Mouse (Mus musculus): ENCODE data around the gene Ccdc144b.

Gene Ccdc144b

DNA sequence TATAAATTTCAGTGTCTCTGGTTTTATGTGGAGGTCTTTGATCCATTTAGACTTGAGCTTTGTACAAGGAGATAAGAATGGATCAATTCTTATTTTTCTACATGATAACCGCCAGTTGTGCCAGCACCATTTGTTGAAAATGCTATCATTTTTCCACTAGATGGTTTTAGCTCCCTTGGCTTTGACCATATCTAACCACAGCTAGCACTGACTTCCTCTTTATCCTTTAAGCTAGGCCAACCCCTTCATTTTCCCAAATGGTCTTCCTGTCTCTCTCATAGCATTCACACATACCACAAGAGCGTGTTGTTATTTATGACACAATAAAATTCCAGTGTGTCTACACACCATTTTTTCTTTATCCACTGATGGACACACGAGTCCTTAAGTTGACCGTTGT lies 23.4 kb downstream of the Ccdc144b start:
- DNase-seq (ENCODE audit: low read depth, low spot score) = no peak

DNA sequence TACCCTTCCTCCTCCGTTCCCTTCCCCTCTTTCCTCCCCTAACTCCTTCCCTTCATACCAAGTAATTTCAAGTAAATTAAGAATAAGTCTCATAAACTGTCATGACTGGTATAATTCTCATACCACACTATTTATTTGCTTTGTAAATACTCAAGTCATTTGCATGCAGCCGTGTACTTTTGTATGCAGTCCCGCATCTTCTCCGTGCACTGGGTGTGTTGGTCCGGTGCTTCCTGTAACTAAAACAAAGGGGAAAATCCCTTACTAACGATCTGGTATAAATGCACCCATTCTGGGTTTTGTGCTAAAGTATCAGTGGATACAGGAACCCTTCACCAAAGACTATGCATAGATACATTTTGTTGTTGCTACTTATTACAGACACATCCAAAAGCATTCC lies 27.6 kb downstream of the Ccdc144b start:
- no peak for DNase-seq (ENCODE audit: low read depth, low spot score)

DNA sequence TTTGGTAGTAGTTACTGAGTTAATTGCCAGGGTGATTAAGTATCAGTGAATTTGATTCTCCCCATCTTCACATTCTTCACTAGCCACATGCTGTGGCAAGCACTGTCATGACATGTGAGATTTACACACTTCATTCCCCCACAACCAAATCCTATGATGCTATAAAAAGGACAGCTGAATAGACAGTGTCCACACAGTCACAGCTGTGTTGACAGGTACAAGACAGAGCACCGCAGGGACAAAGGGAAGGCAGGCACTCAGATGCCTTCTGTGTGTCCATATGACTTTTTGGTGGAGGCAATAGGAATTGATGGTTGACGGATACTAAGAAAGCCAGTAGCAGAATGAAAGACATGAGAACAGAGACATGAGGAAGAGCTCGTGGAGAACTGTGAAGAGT lies 42.1 kb downstream of the Ccdc144b start:
- DNase-seq (ENCODE audit: low read depth, low spot score) = no peak

DNA sequence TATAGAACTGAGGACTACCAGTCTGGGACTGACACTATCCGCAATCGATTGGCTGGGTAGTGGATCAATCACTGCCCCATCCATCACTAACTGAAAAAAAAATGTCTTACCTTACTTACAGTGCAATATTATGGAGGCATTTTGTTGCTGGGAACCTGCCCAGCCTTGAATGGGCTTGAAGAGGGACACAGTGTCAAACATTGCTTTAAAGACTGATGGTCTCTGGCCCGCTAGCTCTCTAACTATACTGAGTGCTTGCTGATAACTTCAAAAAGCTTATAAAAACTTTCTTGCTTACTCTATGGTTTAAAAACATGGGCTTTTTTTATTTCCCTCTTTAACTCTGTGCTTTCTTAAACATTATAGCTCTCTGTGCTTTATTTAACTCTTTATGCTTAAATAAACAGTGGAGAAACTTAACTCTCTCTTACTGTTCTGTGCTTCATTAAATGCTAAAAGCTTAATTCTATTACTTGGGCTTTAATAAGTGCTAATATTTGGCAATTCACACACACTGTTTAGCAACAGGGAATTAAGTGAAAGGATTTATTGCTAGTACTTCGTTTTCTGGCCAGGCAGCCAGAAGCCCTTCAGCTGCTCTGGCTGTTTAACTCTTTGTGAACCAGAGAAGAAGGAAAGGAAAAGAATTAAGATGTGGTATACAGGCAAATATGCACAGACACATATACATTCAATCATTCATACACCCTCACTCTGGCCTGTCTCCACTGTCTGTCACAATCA lies 44.8 kb downstream of the Ccdc144b start:
- no peak for DNase-seq (ENCODE audit: low read depth, low spot score)

DNA sequence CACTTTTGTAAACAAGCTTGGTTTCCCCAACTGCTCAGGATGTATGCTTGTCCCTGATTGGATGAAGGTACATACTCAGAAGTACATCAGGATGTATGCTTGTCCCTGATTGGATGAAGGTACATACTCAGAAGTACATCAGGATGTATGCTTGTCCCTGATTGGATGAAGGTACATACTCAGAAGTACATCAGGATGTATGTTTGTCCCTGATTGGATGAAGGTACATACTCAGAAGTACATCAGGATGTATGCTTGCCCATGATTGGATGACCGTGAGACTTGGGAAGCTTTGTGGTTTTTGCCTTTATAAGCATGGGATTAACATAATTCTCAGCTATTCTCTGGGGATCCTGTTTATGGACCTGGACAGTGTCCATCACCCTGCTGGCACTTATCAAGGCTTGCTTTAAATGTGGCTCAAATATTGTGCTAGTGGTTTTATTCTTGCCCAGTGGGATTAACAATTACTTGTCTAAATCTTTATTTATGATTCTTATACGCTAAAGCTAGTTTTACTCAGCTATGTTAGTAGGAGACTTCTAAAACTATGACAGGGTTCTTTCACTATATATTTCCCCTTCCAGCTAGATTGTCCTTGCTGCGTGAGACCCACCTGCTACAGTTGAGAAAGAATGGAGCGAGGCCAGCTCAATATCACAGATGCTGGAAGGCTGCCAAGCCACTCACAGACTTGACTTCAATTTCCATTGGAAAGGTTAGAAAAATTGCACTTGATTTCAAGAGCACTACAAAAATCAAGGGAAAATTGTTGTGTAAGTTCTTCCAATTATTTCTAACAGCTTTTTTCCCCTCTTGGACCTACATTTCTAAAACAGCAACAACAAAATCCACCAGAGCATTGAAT lies 49.1 kb downstream of the Ccdc144b start:
- no peak for DNase-seq (ENCODE audit: low read depth, low spot score)

DNA sequence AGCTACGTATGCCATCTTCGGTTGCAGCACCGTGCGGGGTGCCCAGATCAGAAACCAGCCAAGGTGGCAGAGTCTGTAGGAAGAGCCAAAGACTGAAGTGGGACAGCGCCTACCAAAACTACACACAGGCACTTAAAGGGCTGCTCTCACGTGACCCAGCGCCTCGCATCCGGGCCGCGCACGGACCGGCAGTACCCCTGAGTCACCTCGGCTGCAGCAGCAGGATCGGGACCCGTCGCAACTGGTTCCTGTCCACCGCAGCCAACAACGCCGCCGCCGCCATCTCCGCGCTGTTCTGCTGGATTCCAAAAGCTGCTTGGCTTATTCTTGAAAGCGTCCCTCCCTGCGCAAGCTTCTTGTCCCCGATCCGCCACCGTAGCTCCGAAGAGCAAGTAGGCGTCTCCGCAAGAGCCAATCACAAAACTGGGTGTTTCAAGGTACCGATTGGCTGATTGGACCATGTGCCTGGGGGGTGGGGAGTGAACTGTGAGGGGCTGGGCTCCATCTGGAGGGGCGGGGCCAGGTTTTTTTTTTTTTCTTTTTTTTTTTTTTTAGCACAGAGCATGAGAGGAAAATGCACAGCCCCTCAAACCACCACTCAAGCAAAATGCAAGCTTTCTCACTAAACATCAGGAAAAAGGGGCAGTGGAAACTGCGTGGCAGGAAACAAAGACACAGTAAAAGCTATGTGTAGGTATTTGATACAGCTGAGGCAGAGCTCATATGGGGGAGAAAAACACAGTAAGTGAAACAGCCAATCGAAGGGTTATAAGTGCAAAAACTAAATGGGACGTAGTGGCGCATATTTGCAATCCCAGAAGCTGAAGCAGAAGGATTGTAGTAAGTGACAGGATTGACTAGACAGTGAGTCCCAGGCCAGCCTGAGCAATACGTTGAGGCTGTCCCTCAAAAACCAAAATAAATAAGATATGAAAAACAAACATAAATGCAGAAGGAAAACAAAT lies 52.8 kb downstream of the Ccdc144b start, which contains the start of gene Mccc1:
Mccc1 (minus strand) TSS at position 404 of the 965 bp plus-strand sequence.
- DNase-seq (ENCODE audit: low read depth, low spot score) = peak; percentile 96

DNA sequence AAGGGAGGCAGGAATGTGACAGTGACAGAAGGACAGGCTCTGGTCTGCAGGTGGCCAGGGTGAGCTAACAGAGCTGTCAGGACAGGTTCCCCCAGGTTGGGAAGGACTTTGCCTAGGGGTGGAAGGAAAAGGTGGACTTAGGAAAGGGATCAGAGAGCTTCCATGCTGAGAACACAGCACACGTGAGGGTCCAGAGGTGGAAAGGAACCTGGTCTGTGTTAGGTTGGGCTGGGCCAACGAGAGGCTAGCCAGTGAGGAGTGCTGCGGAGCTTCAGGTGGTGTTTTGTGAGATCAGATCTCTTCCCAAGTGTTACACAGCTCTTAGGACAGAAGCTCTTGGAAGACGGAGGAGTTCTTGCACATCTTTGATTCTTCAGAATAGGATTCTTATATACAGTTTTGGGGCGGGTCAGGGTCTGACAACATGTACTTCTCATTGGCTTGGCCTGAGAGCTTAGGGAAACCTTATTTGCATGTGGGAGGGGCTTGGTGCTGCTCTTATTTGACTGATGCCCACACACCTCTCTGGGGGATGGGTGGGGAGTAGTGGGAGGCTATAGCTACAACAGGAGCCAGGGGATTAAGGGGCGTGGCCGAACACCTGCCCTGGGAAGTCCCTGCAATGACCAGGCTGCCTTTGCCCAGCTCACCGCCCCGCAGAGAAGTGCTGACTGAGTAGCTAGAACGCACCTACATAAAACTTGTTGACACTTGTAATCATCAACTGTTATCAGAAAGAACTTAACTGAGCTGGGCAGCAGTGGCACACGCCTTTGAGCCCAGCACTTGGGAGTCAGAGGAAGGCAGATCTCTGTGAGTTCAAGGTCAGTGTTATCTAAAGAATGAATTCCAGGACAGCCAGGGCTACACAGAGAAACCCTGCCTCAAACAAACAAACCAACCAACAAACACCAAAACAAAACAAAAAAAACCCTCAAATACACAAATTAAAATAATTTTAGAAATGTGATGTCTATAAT lies 58.5 kb downstream of the Ccdc144b start:
- DNase-seq (ENCODE audit: low read depth, low spot score) = no peak

DNA sequence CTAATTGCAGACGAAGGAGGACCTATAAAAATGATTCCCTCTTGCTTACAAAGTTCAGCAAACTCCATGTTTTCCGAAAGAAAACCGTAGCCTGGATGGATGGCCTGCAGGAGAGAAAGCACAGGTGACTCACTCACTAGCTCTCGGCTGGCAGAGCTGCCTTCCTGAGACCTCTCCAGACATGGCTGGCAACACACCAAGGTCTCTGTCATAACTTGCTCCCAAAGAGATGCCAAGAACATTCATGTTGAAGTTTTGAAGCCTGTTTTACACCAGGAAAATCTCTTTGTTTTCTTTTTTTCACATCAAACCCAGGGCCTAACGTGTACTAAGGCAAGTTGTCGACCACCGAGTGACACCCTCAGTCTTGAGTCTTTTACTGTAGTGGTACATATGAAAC lies 62.6 kb downstream of the Ccdc144b start:
- no peak for DNase-seq (ENCODE audit: low read depth, low spot score)

DNA sequence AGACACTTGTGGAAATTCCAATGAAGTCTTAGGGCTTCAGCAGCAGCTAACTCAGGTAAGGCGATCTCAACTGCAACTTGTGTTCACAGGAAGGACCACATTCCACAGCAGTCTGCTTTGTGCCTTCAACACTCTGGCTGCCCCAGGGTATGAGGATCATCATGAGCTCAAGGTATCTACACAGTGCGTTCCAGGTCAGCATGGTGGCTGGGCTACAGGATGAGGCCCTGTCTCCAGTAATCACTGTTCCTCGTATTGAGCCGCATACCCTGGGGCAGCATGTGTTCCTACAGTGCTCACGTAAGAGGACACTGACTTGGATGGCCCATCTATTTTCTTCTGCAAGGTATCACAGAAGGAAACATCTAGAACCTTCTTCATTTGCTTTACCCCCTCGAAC lies 65.3 kb downstream of the Ccdc144b start:
- DNase-seq (ENCODE audit: low read depth, low spot score) = no peak

DNA sequence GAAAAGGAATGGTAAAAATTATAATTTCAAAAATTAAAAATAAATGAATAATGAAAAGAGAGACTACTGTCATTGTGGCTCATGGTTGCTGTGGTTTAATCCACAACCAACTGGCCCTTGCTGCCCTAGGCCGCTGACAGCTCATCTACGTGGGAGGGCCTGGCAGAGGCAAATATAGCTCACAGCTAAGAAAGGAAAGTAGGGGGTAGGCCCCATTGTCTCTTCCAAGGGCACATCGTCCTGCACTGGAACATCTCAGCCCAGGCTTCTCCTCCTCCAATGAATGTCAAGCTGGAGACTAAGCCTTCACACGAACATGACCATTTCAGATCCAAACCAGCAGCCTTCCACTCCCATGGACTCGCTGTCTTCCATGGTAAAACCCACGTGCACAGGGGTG lies 67.1 kb downstream of the Ccdc144b start:
- no peak for DNase-seq (ENCODE audit: low read depth, low spot score)

DNA sequence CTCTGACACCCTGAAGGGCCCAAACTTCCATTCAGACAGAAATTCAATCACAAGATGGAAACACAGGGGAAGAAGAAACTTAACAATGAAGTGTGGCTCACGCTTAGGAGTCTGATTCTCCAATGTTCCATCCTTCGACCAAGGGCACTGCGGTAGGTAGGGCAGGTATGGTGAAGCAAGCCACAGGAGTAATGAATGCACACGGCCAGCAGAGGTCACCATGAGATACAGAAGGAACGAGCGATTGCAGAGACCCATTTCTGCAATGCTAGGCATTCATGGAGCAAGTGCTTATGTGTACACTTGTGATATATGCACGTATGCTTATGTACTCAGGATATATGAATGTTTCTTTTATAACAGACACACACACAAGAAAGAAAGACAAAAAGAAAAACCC lies 79.8 kb downstream of the Ccdc144b start:
- DNase-seq (ENCODE audit: low read depth, low spot score) = no peak

DNA sequence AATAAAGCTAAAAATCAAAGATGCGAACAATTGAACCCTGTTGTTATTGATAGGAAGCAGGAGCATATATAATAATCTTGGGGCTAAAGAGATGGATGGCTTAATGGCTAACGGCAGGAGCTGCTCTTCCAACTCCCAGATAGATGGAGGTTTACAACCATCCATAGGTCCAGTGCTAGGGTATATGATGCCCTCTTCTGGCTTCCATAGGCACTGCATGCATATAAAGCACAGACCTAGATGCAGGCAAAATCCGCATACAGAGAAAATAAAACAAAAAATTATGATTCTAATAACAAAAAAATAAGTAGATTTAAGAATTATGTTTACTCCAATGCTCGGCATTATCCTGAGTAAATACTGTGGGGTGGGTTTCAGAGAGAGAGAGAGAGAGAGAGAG lies 80.4 kb downstream of the Ccdc144b start:
- DNase-seq (ENCODE audit: low read depth, low spot score) = no peak

DNA sequence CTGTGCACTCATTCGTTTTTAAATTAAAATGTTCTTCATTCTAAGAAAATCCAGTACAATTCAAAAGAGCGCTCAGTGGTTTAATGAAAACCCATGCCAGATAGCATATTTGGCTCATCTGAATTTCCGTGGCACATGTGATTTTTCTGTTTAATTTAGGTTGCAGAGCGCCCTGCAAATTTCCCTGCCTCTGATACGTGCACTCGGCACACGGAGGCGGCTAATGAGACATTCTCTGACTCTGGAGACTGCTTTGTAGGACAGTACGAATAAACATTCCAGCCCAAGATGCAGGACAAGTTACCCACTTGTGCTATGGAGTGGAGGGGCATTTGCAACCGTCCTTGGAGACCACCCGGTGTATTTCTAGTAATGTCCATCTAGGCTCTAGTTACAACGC lies 82.2 kb downstream of the Ccdc144b start:
- no peak for DNase-seq (ENCODE audit: low read depth, low spot score)

DNA sequence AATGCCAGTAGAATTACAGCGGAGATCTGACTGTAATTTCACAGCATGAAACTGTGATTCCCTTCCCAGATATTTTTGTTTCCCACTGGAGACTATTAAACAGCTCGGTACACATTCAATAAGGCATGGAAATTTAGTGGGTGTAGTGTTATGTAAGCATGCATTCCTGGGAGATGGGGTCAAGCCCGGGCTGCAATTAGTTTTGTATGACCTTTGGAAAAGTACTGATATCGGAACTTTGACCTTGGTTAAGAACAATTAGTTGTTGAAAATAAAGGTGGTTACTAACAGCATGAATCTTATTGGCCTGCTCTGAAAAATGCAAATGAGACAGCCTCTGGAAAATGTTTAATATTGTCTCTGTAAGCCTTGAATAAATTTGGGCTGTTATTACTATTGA lies 82.9 kb downstream of the Ccdc144b start:
- DNase-seq (ENCODE audit: low read depth, low spot score) = no peak

DNA sequence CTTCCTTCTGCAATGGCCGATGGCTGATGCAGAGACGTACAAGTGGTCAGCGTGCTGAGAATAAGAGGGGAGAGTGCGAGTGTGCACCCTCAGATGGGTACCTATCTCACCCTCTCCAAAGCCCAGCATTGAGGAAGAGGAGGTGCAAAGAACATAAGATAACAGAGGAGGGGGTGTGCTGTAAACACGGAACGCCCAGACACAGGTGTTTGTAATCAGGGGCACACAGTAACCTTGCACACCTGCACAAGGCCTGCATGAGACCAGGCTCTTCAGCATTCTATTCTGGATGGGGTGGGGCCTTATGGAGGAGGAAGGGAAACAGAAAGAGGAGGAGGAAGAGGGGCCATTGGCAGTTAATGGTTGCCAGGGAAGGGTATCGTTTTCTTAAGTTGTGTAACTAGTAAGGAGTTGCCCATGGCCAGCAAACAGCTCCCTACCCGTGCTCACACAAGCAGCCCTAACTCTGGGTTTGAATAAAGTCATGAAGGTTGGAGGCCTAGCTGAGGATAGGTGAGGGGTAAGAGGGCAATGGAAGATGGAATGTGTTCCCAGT lies 85.9 kb downstream of the Ccdc144b start:
- DNase-seq (ENCODE audit: low read depth, low spot score) = no peak

DNA sequence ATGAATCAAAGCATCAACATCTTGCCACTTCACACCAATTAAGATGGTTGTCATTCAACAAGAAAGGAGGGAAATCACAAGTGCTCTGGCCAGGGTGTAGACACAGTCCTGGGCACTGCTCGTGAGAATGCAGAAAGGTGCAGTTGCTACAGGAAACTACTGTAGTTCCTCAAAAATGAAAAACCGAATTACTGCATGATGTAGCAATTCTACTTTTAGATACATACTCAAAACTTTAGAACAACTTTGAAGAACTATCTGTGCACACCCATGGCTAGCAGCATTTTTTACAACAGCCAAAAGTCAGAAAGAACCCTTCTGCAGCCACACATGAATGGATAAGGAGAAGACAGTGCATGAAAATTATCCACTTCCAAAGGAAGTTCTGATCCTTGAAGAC lies 86.9 kb downstream of the Ccdc144b start:
- DNase-seq (ENCODE audit: low read depth, low spot score) = no peak

DNA sequence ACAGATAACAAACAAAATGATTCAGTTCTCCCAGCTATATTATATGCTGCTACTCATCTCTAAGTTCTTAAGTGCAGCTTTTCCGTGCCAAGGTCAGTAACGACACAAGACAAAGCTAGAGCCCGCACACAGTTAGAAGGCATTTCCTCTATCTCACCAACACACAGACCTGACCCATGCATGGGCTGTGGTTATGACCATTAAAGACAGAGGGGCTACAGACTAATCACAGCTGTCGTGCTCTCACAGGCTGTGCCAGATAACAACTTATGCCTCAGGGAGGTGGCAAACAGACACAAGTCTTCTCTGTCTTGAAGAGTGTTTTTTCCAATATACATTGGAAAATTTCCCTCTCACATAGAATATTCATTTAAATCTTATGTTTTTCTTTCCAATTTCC lies 88.4 kb downstream of the Ccdc144b start:
- no peak for DNase-seq (ENCODE audit: low read depth, low spot score)

DNA sequence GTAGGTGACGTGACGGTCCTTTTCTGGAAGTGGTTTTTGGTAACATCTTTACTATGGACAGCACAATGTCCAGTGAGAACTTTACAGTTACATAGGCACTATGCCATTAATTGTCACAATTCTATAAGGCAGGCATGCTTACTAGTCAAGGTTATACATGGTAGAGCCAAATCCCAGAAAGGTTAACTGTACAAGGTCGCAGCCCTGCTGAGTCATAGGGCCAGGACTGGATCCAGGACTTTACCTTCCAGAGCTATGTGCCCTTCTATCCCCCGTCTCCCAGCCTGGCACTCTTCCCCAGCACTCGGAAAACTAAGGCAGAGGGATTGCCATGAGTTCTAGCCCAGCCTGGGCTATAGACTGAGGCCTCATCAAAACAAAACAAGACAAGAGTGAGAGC lies 89.4 kb downstream of the Ccdc144b start:
- no peak for DNase-seq (ENCODE audit: low read depth, low spot score)

DNA sequence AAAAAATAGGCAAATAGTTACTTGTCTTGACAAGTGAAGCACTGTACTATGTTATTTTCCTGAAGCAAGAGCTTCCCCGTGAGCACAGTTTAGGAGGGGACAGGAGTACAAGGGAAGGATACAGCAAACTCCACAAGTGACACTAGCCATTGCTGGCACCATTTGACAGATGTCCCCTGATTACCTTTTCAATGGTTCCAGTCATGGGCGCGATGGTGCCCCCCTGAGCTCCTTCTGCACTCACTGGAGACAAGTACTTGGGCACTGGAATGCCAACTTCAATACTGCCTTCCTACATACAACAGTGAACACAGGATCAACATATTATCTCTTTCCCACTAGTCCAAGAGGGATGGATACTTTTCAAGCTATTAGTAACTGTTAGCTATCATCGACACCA lies 89.9 kb downstream of the Ccdc144b start:
- no peak for DNase-seq (ENCODE audit: low read depth, low spot score)

DNA sequence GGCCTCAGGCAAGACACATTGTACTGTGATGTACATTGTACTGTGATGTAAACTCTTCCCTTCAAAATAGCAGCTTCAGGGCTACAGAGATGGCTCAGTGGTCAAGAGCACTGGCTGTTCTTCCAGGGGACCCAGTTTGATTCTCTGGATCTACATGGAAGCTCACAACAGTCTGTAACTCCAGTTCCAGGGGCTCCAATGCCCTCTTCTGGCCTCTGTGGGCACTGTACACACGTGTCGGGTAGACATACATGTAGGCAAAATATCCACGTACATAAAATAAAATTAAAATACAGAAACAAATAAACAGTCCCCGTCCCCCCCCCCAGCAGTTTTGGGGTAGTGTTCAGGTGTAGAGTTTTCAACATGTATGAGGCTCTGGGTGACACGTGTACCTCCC lies 90.4 kb downstream of the Ccdc144b start:
- DNase-seq (ENCODE audit: low read depth, low spot score) = no peak

All from retina, adult 2 months (tissue).